Mouse (Mus musculus) limb, embryonic 10.5 days (tissue): Measurements from ENCODE around the gene Prl2c3. TPM values are rescaled to one million over a fixed set of nuclear protein-coding genes. Genes with fewer than 3 reads are reported as not detected.

ENCODE experiments used
- polyA plus RNA-seq: library from polyadenylated mRNA; unstranded; fragments of >200 nt; fragmentation: Nextera tagmentation; extraction: Ambion mirVana; gene quantifications from 2 replicates; pipeline ENCODE4 v1.2.1, GENCODE M21; 2016

Prl2c3 gene
- polyA plus RNA-seq, 1 experiment from 2014 or later = not detected

Other genes with a start within 250 kb of the Prl2c3 start
- 6.0 and 7.9 TPM in 2 replicates for gene Ero1lb, start 234.2 kb downstream of the Prl2c3 start, polyA plus RNA-seq
- gene Prl2c2, start 205.3 kb upstream of the Prl2c3 start, polyA plus RNA-seq = not detected in 2 replicates